Mouse (Mus musculus) heart, embryonic 14.5 days (tissue): ENCODE measurements around the gene Dera. TPM values are rescaled to one million over a fixed set of nuclear protein-coding genes. Genes with fewer than 3 reads are reported as not detected.

ENCODE experiments used
- ATAC-seq: fragments of 200-750 bp; cut with Nextera tagmentation; 2 replicates; pipeline ENCODE4 v1.8.0; 2017; ENCODE audit warnings: low read depth, moderate TSS enrichment; ENCODE audit not compliant: insufficient number of reproducible peaks, insufficient read depth, low FRiP score
- H3K27ac ChIP-seq, 2 experiments: fragments of 200-500 bp in 1 of 2; fragments of 300-500 bp in 1 of 2; sonication (generic) in 1 of 2; replicated peaks in 1 of 2; 2 replicates each; pipeline ENCODE4 v1.5.1; 2012 to 2014; ENCODE audit warnings: low read depth in 2 of 2, low read length in 2 of 2, control low read depth in 1 of 2, mild to moderate bottlenecking in 1 of 2, mixed read lengths in 1 of 2; ENCODE audit not compliant: control insufficient read depth in 1 of 2, insufficient read depth in 1 of 2
- H3K27me3 ChIP-seq: fragments of 300-500 bp; sonication (generic); 2 replicates; pipeline ENCODE4 v1.6.1; 2014; ENCODE audit warnings: mild to moderate bottlenecking, low read length, control low read depth; ENCODE audit not compliant: control insufficient read depth, insufficient read depth
- H3K36me3 ChIP-seq: fragments of 300-500 bp; sonication (generic); 2 replicates; pipeline ENCODE4 v1.6.1; 2014; ENCODE audit warnings: mild to moderate bottlenecking, control low read depth, low read length, mixed read lengths; ENCODE audit not compliant: control insufficient read depth, insufficient read depth
- H3K4me1 ChIP-seq, 2 experiments: fragments of 200-500 bp in 1 of 2; fragments of 300-500 bp in 1 of 2; sonication (generic) in 1 of 2; 2 replicates each; pipeline ENCODE4 v1.6.1; 2012 to 2014; ENCODE audit warnings: low read length in 2 of 2, control low read depth in 1 of 2, mixed read lengths in 1 of 2; ENCODE audit not compliant: control insufficient read depth in 2 of 2, insufficient read depth in 2 of 2
- H3K4me2 ChIP-seq: fragments of 300-500 bp; sonication (generic); 2 replicates; pipeline ENCODE4 v1.6.1; 2014; ENCODE audit warnings: mild to moderate bottlenecking, low read length
- H3K4me3 ChIP-seq, 2 experiments: fragments of 200-500 bp in 1 of 2; fragments of 300-500 bp in 1 of 2; sonication (generic) in 1 of 2; 2 replicates each; pipeline ENCODE4 v1.5.1; 2012 to 2014; ENCODE audit warnings: low read length in 2 of 2, mild to moderate bottlenecking in 2 of 2, control low read depth in 1 of 2, low read depth in 1 of 2, moderate library complexity in 1 of 2; ENCODE audit not compliant: control insufficient read depth in 1 of 2, insufficient read depth in 1 of 2
- H3K9ac ChIP-seq: fragments of 300-500 bp; sonication (generic); 2 replicates; pipeline ENCODE4 v1.6.1; 2014; ENCODE audit warnings: mild to moderate bottlenecking, low read length
- H3K9me3 ChIP-seq: fragments of 300-500 bp; sonication (generic); 2 replicates; pipeline ENCODE4 v1.6.1; 2016; ENCODE audit warnings: low read length, control low read depth; ENCODE audit not compliant: control insufficient read depth
- WGBS: fragments of 180-500 bp; shearing (Covaris S2); extraction: QIAGEN DNeasy Blood & Tissue Kit; methylation state at CpG from one replicate; pipeline ENCODE4 v1.1.7; 2014; 5-methylcytosine and 5-hydroxymethylcytosine counted together
- polyA plus RNA-seq: library from polyadenylated mRNA; unstranded; fragments of >200 nt; fragmentation: Nextera tagmentation; extraction: Ambion mirVana; gene quantifications from 2 replicates; pipeline ENCODE4 v1.2.1, GENCODE M21; 2014

The Dera gene
- polyA plus RNA-seq, 1 experiment from 2014 or later, result 46.3 TPM

DNA sequence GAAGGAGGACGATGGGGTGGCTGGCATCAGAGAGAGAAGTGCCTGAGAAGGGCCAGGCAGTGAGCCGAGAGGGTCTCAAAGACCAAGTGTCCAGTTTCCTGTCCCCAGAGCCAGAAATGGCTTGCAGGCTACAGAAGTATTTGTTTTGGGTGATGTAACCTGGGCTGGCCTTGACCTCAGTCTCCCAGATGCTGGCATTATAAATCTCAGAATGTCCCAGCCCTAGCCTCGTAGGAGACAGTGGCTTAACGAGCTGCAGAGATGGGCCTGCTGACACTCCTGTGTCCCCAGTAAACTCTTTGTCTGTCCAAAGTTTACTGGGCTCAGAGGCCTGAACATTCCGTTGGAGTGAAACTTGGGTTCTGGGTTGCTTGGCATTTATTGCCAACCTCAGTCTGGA, 55.8 kb downstream of the Dera start:
- H3K36me3 ChIP-seq, result no peaks in the 10 kb centered on the region
- H3K4me2 ChIP-seq, result no peak overlapping the region
- no peak overlapping the region for H3K27ac ChIP-seq
- WGBS, result 72% methylated on average over 5 of the region's 5 CpGs
- no peak overlapping the region for H3K4me3 ChIP-seq
- H3K9ac ChIP-seq, result no peak overlapping the region
- H3K9me3 ChIP-seq, result no peaks in the 10 kb centered on the region
- ATAC-seq, result no peak
- no peaks in the 10 kb centered on the region for H3K27me3 ChIP-seq
- H3K4me1 ChIP-seq, result no peaks in the 10 kb centered on the region

DNA sequence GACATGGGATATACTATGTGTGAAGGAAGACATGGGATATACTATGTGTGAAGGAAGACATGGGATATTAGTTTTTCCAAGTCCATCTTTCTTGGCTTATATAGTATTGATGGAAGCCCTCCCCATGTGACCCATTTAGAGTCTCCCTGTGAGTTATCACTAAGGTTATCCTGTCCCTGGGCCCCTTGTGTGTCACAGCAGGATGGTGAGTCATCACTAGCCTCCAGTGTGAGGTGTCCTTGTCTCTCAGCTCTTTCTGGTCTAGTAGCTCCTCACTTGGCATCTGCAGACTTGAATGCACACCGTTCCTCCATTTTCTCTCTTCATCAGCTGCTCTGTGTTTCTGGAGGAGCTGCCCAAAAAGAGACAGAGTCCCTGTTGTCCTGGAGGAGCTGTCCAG, 59.7 kb downstream of the Dera start:
- H3K27me3 ChIP-seq, result no peaks in the 10 kb centered on the region
- H3K9me3 ChIP-seq, result no peaks in the 10 kb centered on the region
- 83% methylated on average over 1 of the region's 1 CpGs for WGBS
- H3K4me2 ChIP-seq, result no peak overlapping the region
- no peaks in the 10 kb centered on the region for H3K4me1 ChIP-seq
- H3K9ac ChIP-seq, result no peak overlapping the region
- H3K27ac ChIP-seq, result no peak overlapping the region
- ATAC-seq, result no peak
- no peak overlapping the region for H3K4me3 ChIP-seq
- no peaks in the 10 kb centered on the region for H3K36me3 ChIP-seq

DNA sequence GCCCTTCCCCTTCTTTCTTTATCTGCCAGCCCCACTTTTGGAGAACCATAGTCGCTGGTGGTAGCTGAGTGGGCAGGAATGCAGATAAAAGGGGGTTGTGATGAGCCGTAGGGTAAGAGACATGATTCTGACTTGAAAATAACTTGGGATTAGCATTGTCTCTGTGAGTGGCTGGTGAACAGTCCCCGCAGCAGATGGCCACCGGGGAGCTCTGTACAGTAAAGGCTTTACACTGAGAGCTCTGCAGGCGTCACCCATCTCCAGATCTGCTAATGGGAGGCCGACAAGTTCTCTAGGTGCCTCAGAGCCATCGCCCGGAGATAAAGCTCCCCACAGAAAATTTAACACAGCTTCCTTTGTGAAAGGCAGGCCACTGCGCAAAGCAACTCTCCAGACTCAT, 62.2 kb downstream of the Dera start:
- no peak overlapping the region for H3K4me2 ChIP-seq
- WGBS, result 48% methylated on average over 9 of the region's 9 CpGs
- H3K9ac ChIP-seq, result no peak overlapping the region
- no peaks in the 10 kb centered on the region for H3K4me1 ChIP-seq
- H3K9me3 ChIP-seq, result no peaks in the 10 kb centered on the region
- ATAC-seq, result no peak
- no peak overlapping the region for H3K4me3 ChIP-seq
- H3K27me3 ChIP-seq, result no peaks in the 10 kb centered on the region
- H3K27ac ChIP-seq, result no peak overlapping the region
- H3K36me3 ChIP-seq, result no peaks in the 10 kb centered on the region

DNA sequence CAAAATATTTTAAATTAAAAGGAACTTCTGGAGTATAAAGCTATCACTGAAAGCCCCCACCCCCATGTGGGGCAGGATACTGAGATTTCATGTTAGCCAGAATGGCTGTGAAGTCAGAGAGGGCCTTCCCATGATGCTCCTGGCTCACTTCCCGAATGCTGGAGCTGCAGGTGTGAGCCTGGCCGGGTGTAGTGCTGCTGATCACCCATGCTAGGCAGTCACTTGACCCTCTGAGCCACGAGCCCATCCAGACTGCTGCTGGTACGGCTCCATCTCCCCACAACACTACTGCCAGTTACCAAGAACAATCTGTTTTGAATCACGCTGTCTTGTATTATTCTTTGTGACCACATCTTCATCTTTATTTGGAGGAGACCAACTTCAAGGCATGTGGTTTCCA, 68.2 kb downstream of the Dera start:
- 75% methylated on average over 5 of the region's 5 CpGs for WGBS
- no peak overlapping the region for H3K27ac ChIP-seq
- no peak for ATAC-seq
- no peak overlapping the region for H3K4me2 ChIP-seq
- H3K4me1 ChIP-seq, result no peaks in the 10 kb centered on the region
- no peaks in the 10 kb centered on the region for H3K9me3 ChIP-seq
- no peak overlapping the region for H3K9ac ChIP-seq
- no peaks in the 10 kb centered on the region for H3K36me3 ChIP-seq
- no peak overlapping the region for H3K4me3 ChIP-seq
- H3K27me3 ChIP-seq, result no peaks in the 10 kb centered on the region

DNA sequence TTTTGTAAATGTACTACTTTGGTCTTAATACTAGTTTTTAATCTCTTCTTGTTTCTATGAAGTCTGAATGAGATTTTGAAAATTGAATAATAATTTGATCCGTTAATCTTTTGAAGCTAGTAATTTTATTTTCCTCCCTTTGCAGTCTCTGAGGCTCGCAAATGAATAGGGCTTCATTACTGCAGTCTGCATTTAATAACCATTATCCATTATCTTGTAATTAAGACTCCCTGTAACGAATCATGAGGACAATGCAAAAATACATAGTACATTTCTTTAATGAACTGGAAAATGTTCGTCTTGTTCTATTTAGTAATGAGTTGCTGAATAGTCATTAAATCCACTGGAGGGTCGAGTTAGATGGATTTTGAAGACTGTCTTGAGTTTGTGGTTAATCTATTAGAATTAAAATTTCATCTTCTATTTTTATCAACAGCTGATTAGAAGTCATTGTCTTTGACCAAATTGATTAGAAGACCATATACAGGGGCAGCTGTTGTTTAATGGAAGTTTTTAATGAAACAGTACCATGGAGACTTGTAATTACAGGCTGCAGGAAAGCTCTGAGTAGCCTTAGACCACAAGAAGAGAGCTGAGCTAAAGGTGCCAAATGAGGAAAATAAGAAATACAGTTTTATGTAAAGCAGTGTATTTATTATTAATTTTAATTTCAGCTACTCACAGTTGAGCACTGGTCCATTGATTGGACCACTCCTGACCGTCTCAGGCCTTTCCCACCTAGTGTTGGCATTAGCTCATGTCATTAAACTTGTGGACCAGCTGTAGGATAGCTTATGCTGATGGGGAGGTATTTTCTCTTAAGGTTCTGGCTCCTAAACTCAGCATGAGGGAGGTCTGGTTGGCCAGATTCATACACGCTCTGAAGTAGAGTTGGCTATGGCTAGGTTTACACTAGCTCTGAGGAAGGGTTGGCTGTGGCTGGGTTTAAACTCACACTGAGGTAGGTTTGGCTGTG, 70.0 kb downstream of the Dera start:
- 89% methylated on average over 7 of the region's 7 CpGs for WGBS
- H3K27ac ChIP-seq, result no peak overlapping the region
- H3K4me3 ChIP-seq, result no peak overlapping the region
- no peaks in the 10 kb centered on the region for H3K36me3 ChIP-seq
- ATAC-seq, result no peak
- no peak overlapping the region for H3K9ac ChIP-seq
- H3K27me3 ChIP-seq, result no peaks in the 10 kb centered on the region
- no peaks in the 10 kb centered on the region for H3K9me3 ChIP-seq
- no peak overlapping the region for H3K4me2 ChIP-seq
- no peaks in the 10 kb centered on the region for H3K4me1 ChIP-seq

DNA sequence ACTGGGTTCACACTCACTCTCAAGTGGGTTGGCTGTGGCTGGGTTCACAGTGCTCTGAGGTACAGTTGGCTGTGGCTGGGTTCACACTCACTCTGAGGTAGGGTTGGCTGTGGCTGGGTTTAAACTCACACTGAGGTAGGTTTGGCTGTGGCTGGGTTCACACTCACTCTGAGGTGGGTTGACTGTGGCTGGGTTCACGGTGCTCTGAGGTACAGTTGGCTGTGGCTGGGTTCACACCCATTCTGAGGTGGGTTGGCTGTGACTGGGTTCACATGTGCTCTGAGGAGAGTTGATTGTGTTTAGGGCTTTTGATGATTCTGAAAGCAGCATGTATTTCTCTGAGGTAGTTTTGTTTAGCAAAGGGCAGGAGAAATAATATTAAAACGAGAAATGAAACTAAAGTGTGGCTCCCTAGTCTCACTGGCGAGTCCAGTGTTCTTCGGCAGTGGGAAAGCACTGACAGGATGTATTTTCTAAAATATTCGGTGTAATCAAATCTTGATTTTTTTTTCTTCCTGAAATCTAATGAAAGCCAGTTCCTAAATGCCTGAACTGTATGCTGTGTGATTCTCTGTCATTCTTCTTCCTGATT, 70.8 kb downstream of the Dera start:
- H3K9ac ChIP-seq, result no peak overlapping the region
- no peaks in the 10 kb centered on the region for H3K9me3 ChIP-seq
- no peak overlapping the region for H3K4me3 ChIP-seq
- ATAC-seq, result no peak
- H3K4me2 ChIP-seq, result no peak overlapping the region
- H3K27me3 ChIP-seq, result no peaks in the 10 kb centered on the region
- H3K27ac ChIP-seq, result no peak overlapping the region
- H3K36me3 ChIP-seq, result no peaks in the 10 kb centered on the region
- 85% methylated on average over 5 of the region's 5 CpGs for WGBS
- H3K4me1 ChIP-seq, result 0 out of 4 replicates have a peak, but pooled peaks cover 0 to 2% of the 10 kb centered on the region in 2 experiments

DNA sequence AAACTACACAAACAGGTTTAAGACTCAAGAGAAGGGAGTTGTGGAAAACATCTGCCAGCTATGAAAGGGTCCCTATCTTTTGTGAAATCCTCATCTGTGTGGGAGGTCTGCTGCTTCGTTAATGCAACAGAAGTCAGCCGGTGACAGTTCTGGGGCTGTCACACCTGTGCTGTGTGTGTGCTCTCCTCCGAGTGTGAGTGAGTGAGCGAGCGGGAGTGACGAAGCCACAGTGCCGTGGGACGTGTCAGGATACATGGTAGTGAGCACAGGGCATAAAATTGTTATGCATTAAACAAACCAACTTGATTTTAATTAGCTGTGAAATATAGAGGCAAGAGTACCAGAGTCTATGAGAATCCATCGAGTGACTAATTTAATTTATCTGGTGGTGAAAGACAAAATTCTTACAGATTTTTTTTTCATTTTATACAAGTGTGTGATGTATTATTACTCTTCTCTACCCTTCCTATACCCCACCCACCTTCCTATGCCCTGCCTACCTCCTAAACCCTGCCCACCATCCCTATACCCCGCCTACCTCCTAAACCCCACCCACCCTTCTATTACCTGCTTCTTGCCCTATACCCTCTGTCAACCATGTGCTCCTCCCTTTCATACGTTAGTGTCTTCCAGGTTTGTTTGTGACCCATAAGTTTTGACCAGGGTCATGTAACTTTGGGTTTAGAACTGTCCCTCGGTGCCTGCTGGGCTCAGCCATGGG, 74.9 kb downstream of the Dera start:
- WGBS, result 82% methylated on average over 12 of the region's 12 CpGs
- no peak for ATAC-seq

More for the DNA sequence above, 74.9 kb downstream of the Dera start:
- 0 out of 4 replicates have a peak, but pooled peaks cover 0 to 2% of the 10 kb centered on the region in 2 experiments for H3K4me1 ChIP-seq
- H3K4me3 ChIP-seq, result no peak overlapping the region
- no peaks in the 10 kb centered on the region for H3K36me3 ChIP-seq
- H3K9me3 ChIP-seq, result no peaks in the 10 kb centered on the region
- H3K27ac ChIP-seq, result no peak overlapping the region
- H3K4me2 ChIP-seq, result no peak overlapping the region
- H3K27me3 ChIP-seq, result no peaks in the 10 kb centered on the region
- no peak overlapping the region for H3K9ac ChIP-seq
